Mouse (Mus musculus): ENCODE results near the gene Zdhhc21. TPM values are rescaled to one million over a fixed set of nuclear protein-coding genes. Genes with fewer than 3 reads are reported as not detected.
A peak's percentile ranks its signal among the peaks of the same experiment; 100 is the strongest.

Zdhhc21 gene
- 3.9 TPM for polyA plus RNA-seq (2012; fragmentation: generic; extraction: Trizol)
- long read RNA-seq, experiment 1, full-length matches to known transcripts: 1 of 7 reads
- long read RNA-seq, experiment 1, partial matches to known transcripts: 1 of 7 reads
- long read RNA-seq, experiment 1, other reads (novel, unspliced or antisense): 5 of 7 reads
- long read RNA-seq, experiment 2, full-length matches to known transcripts: 34 of 65 reads
- long read RNA-seq, experiment 2, partial matches to known transcripts: 6 of 65 reads
- long read RNA-seq, experiment 2, other reads (novel, unspliced or antisense): 25 of 65 reads

DNA sequence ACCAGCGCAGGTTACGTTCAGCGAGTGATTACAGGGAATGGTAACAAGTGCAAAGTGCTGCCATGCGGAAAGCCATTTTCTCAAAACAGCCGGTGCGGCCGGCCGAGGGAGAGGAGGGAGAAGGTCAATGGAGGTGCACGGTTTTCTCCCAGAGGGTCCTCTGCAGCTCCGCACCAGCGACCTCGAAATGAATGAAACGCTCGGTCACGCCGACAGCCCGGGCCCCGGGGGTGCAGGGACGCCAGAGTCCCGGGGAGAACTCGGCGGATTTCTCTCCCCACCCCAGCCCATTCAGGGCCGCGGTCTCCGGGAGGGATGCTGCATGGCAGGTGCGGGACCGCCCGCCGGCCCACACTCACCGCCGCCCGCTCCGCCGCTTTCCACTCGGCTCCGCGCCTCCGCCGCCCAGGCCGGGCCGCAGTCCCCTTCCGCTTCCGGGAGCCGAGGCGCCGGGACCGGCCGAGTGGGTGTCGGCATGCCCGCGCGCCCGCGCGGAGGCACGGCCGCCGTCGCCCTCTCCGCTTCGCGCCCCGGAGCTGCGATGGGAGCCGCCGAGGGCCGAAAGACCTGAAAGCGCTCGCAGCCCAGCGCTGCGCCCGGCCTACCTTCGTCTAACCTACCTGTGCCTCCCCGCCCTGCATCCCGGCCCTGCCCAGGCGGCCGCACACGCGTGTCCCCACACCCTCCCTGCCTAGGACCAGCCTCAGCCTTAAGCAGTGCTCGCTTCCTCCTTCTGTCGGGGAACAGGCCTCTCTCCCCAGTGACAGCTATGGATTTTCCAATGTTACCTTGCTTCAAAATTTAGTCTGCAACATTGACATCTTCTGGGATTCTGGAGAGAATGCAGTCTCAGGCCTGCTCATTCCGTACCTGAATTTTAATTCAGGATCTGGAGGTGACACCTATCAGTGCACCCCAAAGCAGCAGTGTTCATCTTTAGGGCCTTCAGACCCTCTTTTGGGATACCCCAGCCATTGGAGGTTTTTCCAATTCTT lies at the start of gene Zdhhc21:
TSS of gene Zdhhc21 (minus strand) at position 828 of the 995 bp plus-strand sequence.
- peak within 1 kb of the TSS; percentile 96 for H3ac ChIP-seq (ENCODE audit: control insufficient read depth, insufficient read length, low read depth)
- H3K36me3 ChIP-seq (ENCODE audit: control insufficient read depth, insufficient read depth): no peaks in the 10 kb centered on the region
- peaks cover 28% of the 10 kb centered on the region for H3K79me3 ChIP-seq (ENCODE audit: low read depth)
- H3K27me3 ChIP-seq (ENCODE audit: control insufficient read depth, insufficient read depth, insufficient read length): no peaks in the 10 kb centered on the region
- H3K4me3 ChIP-seq (ENCODE audit: insufficient read depth, poor library complexity, severe bottlenecking): peak within 1 kb of the TSS; percentile 64
- TF ChIP-seq CEBPB (IDR thresholded peaks at IDR 0.05; ENCODE audit: low read depth) (no peak), MAX (IDR thresholded peaks at IDR 0.05) (peak; percentile 54)
- H3K79me2 ChIP-seq (ENCODE audit: control insufficient read depth, insufficient read depth): peaks cover 50% of the 10 kb centered on the region

DNA sequence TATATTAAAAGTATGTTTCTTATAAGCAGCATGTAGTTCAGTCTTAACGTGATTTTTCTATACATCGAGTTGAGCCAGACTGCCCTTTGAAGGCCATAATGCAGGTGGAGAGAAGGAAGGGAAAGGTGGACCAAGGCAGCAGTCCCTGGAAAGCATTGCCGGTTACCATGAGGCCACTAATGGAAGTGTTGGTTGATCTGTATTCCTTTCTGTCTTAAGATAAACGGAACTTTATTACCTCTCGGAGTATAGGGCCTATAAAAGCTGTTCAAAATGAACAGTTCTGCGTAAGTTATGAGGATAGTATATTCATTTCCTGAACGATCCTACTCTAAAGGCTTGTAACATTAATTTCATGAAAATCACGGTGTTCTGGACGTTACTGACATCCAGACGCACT lies 35.5 kb upstream of the Zdhhc21 start:
- Histone ChIP-seq H3ac (ENCODE audit: control insufficient read depth, insufficient read length, low read depth) (no peak overlapping the region), H3K4me3 (ENCODE audit: insufficient read depth, poor library complexity, severe bottlenecking) (no peak overlapping the region), H3K36me3 (ENCODE audit: control insufficient read depth, insufficient read depth) (no peaks in the 10 kb centered on the region), H3K27me3 (ENCODE audit: control insufficient read depth, insufficient read depth, insufficient read length) (no peaks in the 10 kb centered on the region), H3K79me3 (ENCODE audit: low read depth) (no peaks in the 10 kb centered on the region), H3K79me2 (ENCODE audit: control insufficient read depth, insufficient read depth) (no peaks in the 10 kb centered on the region)
- TF ChIP-seq CTCF (IDR thresholded peaks at IDR 0.05; ENCODE audit: control insufficient read depth, insufficient read depth, insufficient read length) (no peak), USF1 (IDR thresholded peaks at IDR 0.05; ENCODE audit: low read depth) (no peak), FOSL1 (IDR thresholded peaks at IDR 0.05; ENCODE audit: insufficient read depth, low read length, poor library complexity, severe bottlenecking) (no peak), CEBPB (IDR thresholded peaks at IDR 0.05; ENCODE audit: low read depth) (no peak), MYOD1 (IDR thresholded peaks at IDR 0.05; ENCODE audit: control insufficient read depth, insufficient read length, low read depth) (no peak), MAX (IDR thresholded peaks at IDR 0.05) (no peak), MYOG (IDR thresholded peaks at IDR 0.05; ENCODE audit: control insufficient read depth, extremely low read depth, insufficient read length) (no peak)

DNA sequence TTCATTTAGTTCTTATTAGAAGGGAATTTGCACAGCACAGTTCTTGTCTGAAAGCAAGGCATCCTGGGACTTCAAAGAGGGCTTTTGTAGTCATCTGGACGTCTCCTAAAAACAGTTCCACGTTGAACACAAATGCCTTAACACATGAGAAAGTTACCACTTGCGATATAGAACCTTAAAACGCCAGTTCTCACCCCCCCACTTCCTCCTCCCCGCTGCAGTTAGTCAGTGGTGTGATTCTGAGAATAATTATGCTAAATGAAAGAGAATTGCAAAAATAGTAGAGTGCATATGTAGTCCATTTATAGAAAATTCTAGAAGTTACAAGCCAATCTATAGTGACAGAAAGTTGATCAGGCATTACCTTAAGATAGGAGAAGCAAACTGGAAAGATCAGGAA lies 32.5 kb upstream of the Zdhhc21 start:
- Histone ChIP-seq H3K4me3 (ENCODE audit: insufficient read depth, poor library complexity, severe bottlenecking) (no peak overlapping the region), H3K36me3 (ENCODE audit: control insufficient read depth, insufficient read depth) (no peaks in the 10 kb centered on the region), H3ac (ENCODE audit: control insufficient read depth, insufficient read length, low read depth) (no peak overlapping the region), H3K79me2 (ENCODE audit: control insufficient read depth, insufficient read depth) (no peaks in the 10 kb centered on the region), H3K79me3 (ENCODE audit: low read depth) (no peaks in the 10 kb centered on the region), H3K27me3 (ENCODE audit: control insufficient read depth, insufficient read depth, insufficient read length) (no peaks in the 10 kb centered on the region)
- no peak for TF ChIP-seq CTCF (IDR thresholded peaks at IDR 0.05; ENCODE audit: control insufficient read depth, insufficient read depth, insufficient read length)
- TF ChIP-seq MAX (IDR thresholded peaks at IDR 0.05): no peak
- no peak for TF ChIP-seq MYOD1 (IDR thresholded peaks at IDR 0.05; ENCODE audit: control insufficient read depth, insufficient read length, low read depth)
- no peak for TF ChIP-seq FOSL1 (IDR thresholded peaks at IDR 0.05; ENCODE audit: insufficient read depth, low read length, poor library complexity, severe bottlenecking)
- no peak for TF ChIP-seq CEBPB (IDR thresholded peaks at IDR 0.05; ENCODE audit: low read depth)
- TF ChIP-seq USF1 (IDR thresholded peaks at IDR 0.05; ENCODE audit: low read depth): no peak
- no peak for TF ChIP-seq MYOG (IDR thresholded peaks at IDR 0.05; ENCODE audit: control insufficient read depth, extremely low read depth, insufficient read length)

DNA sequence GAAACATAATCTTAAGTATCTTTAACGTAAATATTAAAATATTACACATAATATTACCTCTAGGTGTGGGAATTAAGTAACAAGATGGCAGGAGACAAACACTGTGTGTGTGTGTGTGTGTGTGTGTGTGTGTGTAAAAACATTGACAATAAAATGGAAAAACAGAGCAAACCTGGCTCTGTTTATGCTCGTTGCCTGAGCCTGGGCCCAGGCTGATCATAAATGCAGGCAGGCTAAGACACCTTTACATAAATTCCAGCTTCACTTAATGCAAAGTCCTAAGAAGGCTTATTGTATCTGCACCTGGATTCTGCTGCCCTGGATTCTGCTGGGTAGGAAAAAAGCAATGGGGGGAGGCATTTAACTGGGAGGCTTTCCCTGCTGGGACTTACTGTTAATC lies 31.8 kb upstream of the Zdhhc21 start:
- no peaks in the 10 kb centered on the region for H3K27me3 ChIP-seq (ENCODE audit: control insufficient read depth, insufficient read depth, insufficient read length)
- TF ChIP-seq CEBPB (IDR thresholded peaks at IDR 0.05; ENCODE audit: low read depth) (no peak), MYOG (IDR thresholded peaks at IDR 0.05; ENCODE audit: control insufficient read depth, extremely low read depth, insufficient read length) (no peak), CTCF (IDR thresholded peaks at IDR 0.05; ENCODE audit: control insufficient read depth, insufficient read depth, insufficient read length) (no peak), MAX (IDR thresholded peaks at IDR 0.05) (no peak)
- H3K4me3 ChIP-seq (ENCODE audit: insufficient read depth, poor library complexity, severe bottlenecking): no peak overlapping the region
- H3ac ChIP-seq (ENCODE audit: control insufficient read depth, insufficient read length, low read depth): no peak overlapping the region
- no peaks in the 10 kb centered on the region for H3K79me2 ChIP-seq (ENCODE audit: control insufficient read depth, insufficient read depth)
- no peaks in the 10 kb centered on the region for H3K79me3 ChIP-seq (ENCODE audit: low read depth)
- H3K36me3 ChIP-seq (ENCODE audit: control insufficient read depth, insufficient read depth): no peaks in the 10 kb centered on the region

DNA sequence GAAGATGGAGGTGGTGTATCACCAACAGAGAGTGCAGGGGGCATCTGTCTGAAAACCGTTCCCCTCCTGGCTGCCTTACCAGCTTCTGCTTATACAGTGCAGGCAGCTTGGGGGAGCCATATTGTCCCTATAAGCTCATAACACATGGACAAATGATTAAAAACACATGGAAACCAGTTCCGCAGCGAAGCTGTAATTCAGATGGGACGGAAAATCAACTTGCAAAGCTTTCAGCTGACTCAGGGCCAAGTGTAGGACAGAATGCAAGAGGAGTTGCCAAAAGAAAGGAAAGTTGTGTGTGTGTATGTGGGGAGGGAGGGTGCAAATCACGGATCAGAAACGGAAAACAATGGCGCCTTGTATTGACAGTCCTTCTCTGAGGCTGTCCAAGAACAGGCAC lies 31.3 kb upstream of the Zdhhc21 start:
- H3K79me2 ChIP-seq (ENCODE audit: control insufficient read depth, insufficient read depth): no peaks in the 10 kb centered on the region
- H3K36me3 ChIP-seq (ENCODE audit: control insufficient read depth, insufficient read depth): no peaks in the 10 kb centered on the region
- H3K27me3 ChIP-seq (ENCODE audit: control insufficient read depth, insufficient read depth, insufficient read length): no peaks in the 10 kb centered on the region
- H3K4me3 ChIP-seq (ENCODE audit: insufficient read depth, poor library complexity, severe bottlenecking): no peak overlapping the region
- H3ac ChIP-seq (ENCODE audit: control insufficient read depth, insufficient read length, low read depth): no peak overlapping the region
- no peaks in the 10 kb centered on the region for H3K79me3 ChIP-seq (ENCODE audit: low read depth)
- TF ChIP-seq MAX (IDR thresholded peaks at IDR 0.05) (no peak), MYOG (IDR thresholded peaks at IDR 0.05; ENCODE audit: control insufficient read depth, extremely low read depth, insufficient read length) (no peak), MYOD1 (IDR thresholded peaks at IDR 0.05; ENCODE audit: control insufficient read depth, insufficient read length, low read depth) (no peak), USF1 (IDR thresholded peaks at IDR 0.05; ENCODE audit: low read depth) (no peak), CEBPB (IDR thresholded peaks at IDR 0.05; ENCODE audit: low read depth) (no peak), FOSL1 (IDR thresholded peaks at IDR 0.05; ENCODE audit: insufficient read depth, low read length, poor library complexity, severe bottlenecking) (no peak), CTCF (IDR thresholded peaks at IDR 0.05; ENCODE audit: control insufficient read depth, insufficient read depth, insufficient read length) (no peak)

All from C2C12 (cell line).